Mouse (Mus musculus) erythroblast, embryonic 14.5 days (primary cell): ENCODE measurements around the gene Zfpm1.

Source experiments
- GATA1 ChIP-seq: IDR thresholded peaks from 2 replicates; pipeline ENCODE4 v1.6.1; 2012; ENCODE audit warnings: low read length, inconsistent platforms, mixed read lengths
- TAL1 ChIP-seq: IDR thresholded peaks from 3 replicates; pipeline ENCODE4 v1.6.1; 2012; ENCODE audit warnings: low read length, inconsistent platforms, mixed read lengths

DNA sequence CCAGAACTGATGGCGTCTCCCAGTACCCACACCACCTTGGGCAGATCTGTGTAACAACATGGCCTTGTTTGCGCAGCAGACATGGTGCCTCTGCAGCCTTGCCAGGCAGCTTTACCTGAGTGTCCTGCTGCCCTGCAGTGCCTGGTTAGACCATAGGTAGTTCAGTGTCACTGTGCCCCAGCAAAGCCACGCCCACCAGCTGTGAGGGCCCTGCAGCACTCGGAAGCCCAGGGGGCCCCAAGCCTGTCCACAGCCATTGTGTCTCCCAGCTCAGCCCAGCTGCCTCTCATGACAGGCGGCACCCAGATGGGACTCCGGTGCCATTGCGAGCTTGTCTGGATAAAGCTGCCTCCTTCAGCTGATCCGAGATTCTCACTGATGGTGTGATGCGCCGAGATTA, 9.6 kb downstream of the Zfpm1 start:
- TF ChIP-seq GATA1 (no peak), TAL1 (no peak)
